Mouse (Mus musculus): ENCODE data around the gene Zfp64.

Zfp64 gene

DNA sequence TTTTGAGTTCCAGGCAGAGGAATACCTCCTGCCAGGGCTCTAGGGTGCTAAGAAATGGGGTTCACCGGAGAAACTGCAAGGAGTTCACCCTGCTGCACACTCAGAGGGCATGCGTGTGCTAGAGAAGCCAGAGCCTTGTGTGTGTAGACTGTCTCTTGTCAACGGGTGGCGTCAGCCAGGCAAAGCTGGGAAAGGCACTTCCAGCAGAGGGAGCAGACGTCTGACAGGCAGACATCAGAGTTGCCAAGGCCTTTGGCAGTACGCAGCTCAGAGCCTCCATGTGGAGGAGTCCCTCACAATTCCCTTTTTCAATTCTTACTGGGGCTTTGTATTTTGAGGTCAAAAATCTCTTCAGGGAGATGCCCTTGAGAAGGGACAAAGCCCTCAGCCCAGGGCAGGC lies 6.9 kb downstream of the Zfp64 start:
- DNase-seq (ENCODE audit: low spot score) = no peak

DNA sequence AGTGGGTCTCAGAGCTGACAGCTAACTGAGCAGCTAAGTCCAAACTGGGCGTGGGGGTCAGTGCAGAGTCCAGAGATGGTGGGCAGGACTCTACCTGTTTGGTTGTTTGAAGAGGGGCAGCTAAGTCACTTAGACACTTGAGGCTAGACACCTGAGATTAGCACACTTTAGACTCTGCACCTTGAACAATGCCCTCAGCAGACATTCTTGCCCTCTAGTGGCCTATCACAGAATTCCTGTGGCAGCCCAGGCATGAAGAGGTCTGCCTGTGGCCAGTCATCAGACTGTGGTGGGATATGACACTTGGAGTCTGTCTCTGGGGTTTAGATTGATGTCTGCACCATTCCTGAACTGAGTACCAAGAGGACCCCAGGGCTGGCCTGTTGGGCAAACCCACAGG lies 7.7 kb downstream of the Zfp64 start:
- DNase-seq (ENCODE audit: low spot score) = no peak

DNA sequence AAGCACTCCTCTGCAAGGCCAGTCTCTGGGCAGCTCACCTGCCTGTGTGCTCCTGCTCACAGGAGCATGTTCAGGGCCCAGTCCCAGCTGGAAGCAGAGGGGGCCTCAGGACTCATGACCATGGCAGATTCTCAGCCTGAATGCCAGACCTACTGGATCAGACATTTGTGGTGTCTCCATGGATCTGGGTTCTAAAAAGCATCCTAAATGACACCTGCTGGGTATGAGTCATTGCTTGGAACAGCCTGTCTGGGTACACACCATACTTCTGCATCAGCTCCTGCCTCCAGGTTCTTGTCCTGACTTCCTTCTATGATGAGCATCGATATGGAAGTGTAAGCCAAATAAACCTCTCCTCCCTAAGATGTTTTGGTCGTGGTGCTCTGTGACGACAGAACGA lies 11.4 kb downstream of the Zfp64 start:
- DNase-seq (ENCODE audit: low spot score) = no peak

DNA sequence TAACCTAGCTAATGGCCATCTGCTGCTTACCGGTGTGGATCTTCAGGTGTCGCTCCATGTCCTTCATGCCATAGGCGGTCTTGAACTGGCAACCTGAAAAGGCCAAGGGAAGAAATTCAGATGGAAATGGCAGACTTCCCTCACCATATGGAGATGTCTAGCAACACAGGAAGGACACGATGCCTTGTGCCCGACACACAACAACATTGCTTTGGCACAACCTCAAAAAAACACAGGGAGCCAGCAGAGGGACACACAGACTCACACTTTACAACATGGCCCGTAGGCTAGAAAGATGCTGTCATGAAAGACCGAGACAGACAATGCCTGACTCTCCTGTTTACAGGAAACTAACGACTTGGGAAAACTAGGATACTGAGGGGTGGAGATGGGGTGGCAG lies 15.4 kb downstream of the Zfp64 start:
- no peak for DNase-seq (ENCODE audit: low spot score)

DNA sequence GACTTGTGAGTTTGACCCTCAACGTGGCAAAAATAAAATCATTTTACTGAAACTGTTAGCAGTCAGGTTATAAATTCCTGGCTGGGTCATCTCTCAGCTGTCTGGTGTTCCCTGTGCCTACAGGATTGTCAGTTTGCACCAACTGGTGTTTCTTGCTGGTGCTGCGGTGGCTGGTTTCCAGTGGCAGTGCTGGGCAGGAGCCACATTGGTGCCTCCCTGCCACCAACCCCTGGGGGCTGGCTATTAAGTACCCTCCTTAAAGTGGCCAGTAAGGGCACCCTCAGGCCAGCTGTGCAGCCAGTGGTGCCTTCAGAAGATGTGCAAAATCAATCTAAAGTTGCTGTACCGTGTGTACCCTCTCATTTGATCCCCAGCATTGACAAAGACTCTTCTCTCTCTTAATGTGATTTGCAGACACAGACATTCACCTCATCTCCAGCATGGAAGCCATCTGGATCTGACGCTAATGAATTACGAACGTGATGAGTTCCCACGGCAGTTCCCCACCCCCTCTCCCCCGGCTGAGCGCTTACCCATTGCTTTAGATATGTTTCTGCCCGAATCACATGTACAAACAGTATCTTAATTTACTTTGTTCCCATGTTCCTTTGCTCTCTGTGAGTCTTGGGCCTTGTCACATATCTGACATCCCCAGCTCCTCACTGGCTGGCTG lies 16.0 kb downstream of the Zfp64 start:
- no peak for DNase-seq (ENCODE audit: low spot score)

DNA sequence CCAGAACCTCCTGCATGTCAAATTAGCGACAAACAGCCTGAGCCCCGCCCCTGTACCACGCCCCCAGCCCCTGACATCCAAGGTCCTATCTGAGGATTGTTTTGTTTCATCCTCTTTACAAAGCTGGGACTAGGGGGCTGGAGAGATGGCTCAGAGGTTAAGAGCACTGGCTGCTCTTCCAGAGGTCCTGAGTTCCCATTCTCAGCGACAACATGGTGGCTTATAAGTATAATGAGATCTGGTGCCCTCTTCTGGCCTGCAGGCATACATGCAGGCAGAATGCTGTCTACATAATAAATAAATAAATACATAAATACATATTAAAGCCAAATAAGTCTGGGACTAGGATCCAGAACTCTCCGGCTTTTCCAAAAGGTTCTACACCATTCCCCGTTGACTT lies 18.5 kb downstream of the Zfp64 start:
- DNase-seq (ENCODE audit: low spot score) = no peak

DNA sequence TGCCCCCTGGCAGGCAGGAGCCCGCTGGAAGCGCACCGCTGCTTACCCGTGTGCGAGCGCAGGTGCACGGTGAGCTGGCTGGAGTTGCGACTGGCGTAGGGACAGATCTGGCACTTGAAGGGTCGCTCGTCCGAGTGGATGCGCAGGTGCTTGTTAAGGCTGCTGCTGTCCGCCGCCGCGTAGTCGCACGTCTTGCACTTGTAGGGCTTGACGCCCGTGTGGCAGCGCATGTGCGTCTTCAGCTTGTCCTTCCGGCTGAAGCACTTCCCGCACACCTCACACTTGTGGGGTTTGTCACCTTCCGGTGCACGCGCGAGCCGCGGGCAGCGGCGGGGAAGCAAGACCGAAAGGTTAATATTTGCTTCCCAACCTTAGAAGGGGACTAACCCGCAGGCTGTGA lies 20.2 kb downstream of the Zfp64 start:
- no peak for DNase-seq (ENCODE audit: low spot score)

DNA sequence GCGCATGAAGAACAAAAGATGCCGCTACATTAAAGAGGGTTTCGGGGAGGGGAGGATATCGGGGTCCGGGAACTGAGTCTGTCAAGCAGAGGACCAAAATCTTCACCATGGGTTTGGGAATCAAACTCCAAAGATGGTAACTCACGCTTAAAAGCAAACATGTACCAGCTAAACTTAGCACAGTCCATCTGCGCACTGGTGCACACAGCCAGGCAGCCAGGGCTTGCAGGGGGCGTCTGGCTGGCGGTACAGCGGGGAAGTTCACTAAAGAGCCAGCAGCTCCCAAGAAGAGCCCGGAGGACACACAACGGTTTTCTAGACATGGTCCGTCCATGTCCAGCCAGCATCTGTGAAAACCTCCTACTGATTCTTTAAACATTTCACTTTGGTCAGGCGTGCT lies 23.7 kb downstream of the Zfp64 start:
- no peak for DNase-seq (ENCODE audit: low spot score)

DNA sequence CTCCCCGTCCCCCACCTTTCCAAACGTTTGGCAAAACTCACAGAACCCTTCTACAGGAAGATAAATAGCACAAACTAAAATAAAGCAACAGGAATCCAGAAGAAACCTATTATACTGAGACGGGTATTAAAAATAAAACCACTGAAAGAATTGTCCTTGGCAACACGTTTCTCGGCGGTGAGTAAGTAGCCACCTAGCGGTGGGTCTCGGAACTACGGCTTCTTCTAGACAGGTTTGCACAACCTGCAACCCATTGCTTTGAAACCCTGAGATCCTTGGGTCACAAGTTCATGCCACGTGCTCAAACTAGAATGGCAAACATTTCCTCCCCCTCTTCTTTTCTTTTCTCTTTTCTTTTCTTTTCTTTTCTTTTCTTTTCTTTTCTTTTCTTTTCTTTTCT lies 25.7 kb downstream of the Zfp64 start:
- DNase-seq (ENCODE audit: low spot score) = peak; percentile 62

DNA sequence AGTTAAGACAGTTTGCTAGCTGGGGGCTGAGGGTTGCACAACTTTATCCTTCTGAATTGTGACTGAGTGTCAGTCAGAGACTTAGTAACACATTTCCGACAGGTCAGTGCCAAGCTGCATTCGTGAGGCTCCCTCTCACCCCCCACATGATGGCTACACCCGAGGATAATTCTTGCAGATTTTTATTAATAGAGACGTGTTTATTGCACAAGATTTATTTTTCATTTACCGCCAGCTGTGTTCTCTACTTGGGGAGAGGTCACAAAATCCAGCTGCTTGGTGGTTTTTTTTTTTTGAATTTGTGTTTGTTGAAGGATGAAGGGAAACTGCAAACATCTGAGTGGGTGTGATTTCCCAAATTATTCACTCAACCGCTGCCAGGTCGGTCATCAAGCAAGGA lies 28.0 kb downstream of the Zfp64 start:
- DNase-seq (ENCODE audit: low spot score) = no peak

DNA sequence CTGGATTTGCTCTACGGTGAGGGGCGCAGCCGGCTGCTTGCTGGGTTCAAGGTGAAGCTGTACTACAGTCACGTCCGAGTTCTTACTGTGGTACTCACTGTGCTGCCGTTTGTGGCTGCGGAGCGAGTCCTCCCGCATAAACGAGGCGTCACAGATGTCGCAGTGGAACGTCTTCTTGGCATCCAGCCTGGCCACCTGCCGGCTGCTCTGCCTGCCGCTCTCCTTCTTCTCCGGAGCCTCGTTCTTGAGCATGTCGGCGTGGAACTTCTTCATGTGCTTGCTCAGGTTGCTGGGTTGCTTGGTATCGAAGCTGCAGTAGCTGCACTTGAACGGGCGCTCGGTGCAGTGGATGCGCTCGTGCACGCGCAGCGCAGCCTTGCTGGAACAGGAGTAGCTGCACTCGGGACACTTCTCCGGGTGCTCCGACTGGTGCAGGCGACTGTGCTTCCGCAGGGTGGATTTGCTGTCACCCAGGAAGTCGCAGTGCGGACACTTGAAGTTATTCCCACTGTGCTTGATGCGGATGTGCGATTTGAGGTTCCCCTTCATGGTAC lies 29.1 kb downstream of the Zfp64 start:
- no peak for DNase-seq (ENCODE audit: low spot score)

DNA sequence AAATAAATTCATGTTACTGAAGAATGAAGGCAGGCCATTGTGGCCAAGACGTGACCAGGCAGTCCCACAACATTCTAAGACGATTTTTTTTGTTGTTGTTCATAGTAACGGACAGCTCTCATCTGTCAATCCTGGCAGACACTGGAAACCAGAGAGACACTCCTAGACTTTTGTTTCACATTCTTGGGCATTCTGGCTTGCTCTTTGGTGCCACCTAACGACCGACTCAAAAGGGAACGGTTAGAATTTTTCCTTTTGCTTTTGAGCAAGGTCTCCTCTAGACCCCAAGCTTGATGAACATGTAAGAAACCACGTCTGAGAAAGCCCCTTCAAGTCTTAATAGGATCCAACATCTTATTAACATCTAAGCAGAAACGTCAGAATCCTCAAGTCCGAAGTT lies 31.7 kb downstream of the Zfp64 start:
- DNase-seq (ENCODE audit: low spot score) = no peak

DNA sequence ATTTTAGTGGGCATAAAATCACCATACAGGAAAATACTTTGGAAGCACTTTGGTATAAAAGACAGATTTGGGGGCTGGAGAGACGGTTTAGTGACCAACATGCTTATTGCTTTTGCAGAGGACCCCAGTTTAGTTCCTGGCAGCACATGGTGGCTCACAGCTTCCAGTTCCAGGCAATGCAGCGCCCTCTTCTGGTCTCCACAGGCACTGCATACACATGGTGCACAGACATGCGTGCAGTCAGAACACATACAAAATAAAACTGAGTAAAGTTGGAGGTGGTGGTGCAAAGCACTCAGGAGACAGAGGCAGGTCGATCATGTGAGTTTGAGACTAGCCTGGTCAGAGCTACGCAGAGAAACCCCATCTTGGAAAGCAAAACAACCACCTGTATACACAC lies 32.9 kb downstream of the Zfp64 start:
- no peak for DNase-seq (ENCODE audit: low spot score)

DNA sequence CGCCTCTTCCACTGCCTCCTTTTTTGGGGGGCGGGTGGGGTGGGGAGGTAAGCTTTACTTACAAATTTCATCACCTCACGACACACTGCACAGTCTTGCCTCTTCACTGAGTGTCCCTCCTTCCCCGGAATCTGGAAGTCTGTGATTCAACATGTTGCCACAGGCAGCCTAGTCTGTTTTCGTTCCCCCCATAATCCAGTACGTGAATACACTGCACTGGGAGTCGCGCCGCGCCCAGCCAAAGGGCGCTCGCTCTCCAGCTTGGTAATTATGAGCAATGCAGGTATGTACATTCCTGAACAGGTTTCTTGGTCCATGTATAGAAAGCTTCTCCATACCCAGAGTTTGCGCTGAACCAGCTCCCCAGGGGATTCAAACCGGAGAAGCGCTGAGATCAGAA lies 35.4 kb downstream of the Zfp64 start:
- DNase-seq (ENCODE audit: low spot score) = no peak

DNA sequence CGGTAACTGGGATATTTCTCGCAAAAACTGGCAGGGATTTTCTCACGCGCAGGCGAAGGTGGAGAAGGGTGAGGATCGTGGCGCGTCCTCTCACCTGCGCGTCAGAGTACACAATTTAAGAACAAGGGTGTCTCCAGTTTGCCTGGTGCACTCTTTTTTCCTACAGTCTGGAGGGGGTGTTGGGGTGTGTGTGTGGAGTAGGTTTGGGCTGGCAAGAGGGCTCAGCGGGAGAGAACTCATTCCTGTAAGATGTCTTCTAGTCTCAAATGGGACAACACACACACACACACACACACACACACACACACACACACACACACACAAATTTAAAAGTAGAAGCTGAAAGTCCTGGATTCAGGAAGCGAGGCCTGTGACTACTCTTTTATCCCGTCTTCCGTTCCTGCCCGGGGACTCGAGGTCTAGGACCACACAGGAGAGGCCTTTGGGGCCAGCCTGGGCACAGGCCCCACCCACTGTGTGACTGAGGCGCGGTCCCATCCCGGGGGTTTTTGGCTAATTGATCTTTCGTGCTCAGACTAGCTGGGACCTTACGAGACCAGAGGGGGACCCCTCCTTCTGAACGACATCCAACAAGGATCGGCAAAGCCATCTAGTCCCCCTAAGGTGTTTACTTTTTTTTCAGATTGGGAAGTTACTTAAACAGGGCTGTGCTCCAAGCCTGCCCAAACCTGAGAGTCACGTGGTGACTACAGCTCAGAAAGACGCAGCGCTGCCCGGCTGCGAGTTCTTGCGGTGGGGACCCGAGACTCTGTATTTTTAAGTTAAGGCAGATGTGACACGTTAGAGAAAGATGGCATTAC lies 42.3 kb downstream of the Zfp64 start:
- no peak for DNase-seq (ENCODE audit: low spot score)

DNA sequence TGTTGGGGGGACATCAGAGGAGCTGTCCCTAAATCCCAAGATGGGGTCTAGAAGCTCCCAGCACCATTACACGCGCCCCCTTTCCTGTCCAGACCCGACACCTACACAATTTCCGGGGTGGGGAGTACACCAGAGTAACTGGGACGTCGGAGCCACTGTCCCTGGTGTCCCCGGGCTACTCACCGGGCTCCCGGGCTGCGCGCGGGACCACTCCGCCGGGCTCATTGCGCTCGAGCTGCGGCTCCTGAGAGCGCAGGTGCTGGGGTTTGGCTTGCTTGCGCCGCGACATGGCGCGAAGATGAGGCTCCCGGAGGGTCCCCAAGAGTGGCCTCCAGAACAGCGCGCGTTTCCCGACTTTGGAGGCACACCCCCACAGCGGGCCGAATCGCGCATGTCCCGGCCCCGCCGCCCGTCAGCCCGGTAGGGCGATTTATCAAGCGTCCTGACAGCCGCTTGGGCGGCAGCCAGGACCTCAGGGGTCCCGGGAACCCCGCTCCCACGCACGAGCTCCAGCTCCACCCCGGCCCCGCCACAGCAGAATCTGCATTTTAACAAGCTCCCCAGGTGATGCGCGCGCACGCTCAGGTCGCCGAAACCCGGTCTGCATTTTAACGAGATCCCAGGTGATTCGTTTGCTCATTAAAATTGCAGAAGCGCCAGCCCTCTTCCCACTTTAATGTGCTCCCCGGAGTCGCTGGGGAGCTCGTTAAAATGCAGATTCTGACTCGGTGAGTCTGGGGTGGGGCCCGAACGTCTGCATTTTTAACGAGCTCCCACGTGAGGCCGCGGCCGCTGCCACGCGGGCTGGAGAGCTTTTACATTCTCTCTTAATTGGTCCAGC lies 43.1 kb downstream of the Zfp64 start:
- DNase-seq (ENCODE audit: low spot score) = no peak

DNA sequence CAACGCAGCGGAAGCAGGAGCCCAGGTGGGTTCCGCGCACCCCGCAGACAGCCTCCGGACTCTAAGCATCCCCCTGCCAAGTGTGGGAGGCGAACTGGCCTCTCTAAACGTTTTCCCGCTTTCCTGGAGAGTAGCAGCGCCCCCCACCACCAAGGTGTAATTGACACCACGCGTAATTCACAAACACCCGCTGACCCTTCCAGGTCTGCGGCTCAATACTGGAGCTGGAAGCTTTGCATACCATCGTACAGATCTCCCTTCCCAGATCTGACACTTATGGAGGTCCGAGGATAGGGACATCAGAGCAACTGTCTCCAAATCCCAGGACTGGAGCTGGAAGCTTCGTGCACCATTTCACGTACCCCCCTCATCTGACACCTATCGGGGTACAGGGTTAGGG lies 43.9 kb downstream of the Zfp64 start:
- DNase-seq (ENCODE audit: low spot score) = no peak

DNA sequence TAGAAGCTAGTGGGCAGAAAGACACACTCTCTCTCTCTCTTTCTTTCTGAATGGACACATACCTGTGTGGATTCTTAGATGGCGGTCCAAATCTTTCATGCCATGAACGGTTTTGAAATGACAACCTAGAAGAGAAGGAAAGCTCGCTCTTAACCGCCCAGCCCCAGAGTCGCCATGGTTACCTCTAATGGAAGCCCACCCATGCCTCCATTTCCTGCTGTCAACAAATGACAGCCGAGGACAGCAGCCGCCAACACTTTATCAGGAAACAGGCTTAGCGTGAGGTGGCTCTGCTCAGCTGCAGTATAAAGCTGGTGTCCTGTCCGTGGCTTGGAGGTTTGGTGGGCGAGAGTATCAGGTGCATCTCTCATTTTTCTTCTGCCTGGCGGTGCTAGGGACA lies 49.4 kb downstream of the Zfp64 start:
- DNase-seq (ENCODE audit: low spot score) = no peak

DNA sequence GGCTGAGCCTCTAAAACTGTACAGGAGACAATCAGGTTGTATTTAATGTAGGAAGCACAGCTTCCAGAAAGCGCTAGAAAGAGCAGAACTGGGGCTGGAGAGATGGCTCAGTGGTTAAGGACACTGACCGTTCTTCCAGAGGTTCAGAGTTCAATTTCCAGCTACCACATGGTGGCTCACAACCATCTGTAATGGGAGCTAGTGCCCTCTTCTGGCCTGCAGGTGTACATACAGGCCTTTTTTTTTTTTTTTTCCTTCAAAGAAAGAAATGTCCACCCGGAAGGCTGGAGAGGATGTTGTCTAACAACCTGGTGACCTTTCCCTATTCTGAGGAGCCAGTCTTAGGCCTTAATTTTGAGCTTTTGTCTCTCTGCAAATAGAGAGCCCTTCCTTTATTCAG lies 50.5 kb downstream of the Zfp64 start:
- DNase-seq (ENCODE audit: low spot score) = no peak

DNA sequence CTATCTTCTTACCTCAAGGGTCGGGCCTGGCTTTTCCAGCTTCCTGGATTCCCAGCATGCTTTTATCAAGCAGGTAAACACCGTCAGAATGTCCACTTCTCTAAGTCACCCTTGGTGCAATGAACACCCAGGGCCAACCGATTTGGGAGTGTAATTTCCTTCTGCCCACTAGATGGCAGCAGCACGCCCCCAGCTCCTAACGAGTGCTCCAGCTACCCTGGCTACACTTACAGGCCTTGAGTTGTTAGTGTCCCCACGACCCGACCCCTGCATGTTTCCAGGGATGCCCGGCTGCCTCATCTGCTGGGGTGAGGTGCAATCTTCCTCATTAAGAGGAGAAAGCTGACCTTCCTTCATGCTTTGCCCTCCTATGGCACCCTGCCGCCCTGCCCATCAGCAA lies 51.2 kb downstream of the Zfp64 start:
- peak; percentile 51 for DNase-seq (ENCODE audit: low spot score)

DNA sequence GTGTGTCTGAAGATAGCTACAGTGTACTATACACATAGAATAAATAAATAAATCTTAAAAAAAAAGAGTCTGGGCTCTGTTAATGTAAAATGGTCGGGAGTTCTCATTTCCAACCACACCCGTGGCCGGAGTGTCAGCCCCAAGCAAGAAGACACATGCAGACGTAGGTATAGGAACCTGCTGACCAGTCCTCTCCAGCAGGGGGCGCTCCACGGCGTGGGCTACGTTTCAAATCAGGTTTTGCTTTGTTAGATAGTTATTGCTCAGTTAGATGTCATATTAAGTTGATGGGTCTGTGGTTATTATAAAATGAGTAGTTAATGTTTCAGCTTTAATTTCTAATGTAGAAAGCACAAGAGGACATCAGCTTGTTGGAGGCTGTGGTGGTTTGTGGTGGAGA lies 52.8 kb downstream of the Zfp64 start:
- DNase-seq (ENCODE audit: low spot score) = peak; percentile 40

DNA sequence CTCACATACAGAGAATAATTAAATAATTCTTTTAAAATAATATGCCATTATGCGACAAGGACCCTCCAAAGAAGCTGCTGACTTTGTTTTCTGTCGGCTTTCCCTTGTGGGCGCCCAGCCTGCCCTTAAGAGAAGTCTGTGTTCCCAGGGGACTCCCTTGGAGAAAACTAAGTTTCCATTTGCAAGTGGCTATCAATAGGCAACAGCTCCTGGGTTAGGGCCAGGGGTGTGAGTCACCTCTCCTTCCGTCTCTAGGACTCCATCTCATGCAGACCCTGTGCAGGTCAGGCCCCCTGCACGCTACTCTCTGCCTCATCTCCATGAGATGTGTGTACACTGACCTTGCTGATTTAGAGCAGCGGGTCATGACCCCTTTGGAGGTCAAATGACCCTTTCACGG lies 57.5 kb downstream of the Zfp64 start:
- no peak for DNase-seq (ENCODE audit: low spot score)

DNA sequence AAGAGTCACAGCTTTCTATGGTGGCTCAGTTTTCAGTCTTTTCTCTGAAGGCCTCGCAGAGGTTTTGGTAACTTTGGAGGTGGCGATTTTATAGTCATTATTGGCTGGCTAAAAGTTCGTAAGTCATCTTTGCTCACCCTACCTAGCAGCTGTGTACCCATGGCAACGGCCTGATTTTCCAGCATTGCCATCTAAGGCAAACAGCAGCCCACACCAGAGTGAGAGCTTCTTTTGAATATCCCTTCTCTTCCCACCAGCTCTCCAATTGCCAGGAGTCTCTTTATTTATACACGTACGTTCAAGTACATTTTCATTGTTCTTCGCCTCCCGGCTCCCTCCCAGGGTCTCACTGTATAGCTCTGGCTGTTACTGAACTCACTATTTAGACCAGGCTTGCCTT lies 59.9 kb downstream of the Zfp64 start:
- no peak for DNase-seq (ENCODE audit: low spot score)
